Mouse (Mus musculus) MEL (cell line): ENCODE data around the gene Egfl7. TPM values are rescaled to one million over a fixed set of nuclear protein-coding genes. Genes with fewer than 3 reads are reported as not detected.

Experiments used
- DNase-seq: peaks from one replicate; pipeline ENCODE4 v3.0.0; 2011; ENCODE audit warnings: low read depth, low spot score
- H3K27ac ChIP-seq: 2 replicates; pipeline ENCODE4 v1.5.1; 2012; ENCODE audit warnings: low read depth, mild to moderate bottlenecking, control low read depth, low read length, moderate library complexity; ENCODE audit not compliant: control insufficient read depth
- H3K27me3 ChIP-seq, 2 experiments: fragments of 150-350 bp in 1 of 2; sonication (generic) in 1 of 2; 2 replicates each; pipeline ENCODE4 v1.6.1; 2012; ENCODE audit warnings: low read length in 2 of 2, mild to moderate bottlenecking in 2 of 2, improper control_type of control experiment in 1 of 2, moderate library complexity in 1 of 2; ENCODE audit not compliant: insufficient read depth in 2 of 2, control insufficient read depth in 1 of 2
- H3K36me3 ChIP-seq, 2 experiments: 2 replicates each; pipeline ENCODE4 v1.6.1; 2012 to 2014; ENCODE audit warnings: low read length in 2 of 2, improper control_type of control experiment in 1 of 2, inconsistent platforms in 1 of 2, mild to moderate bottlenecking in 1 of 2; ENCODE audit not compliant: insufficient read depth in 2 of 2, control insufficient read depth in 1 of 2
- H3K4me1 ChIP-seq, 2 experiments: fragments of 150-350 bp in 1 of 2; sonication (generic) in 1 of 2; 2 replicates each; pipeline ENCODE4 v1.6.1; 2012; ENCODE audit warnings: low read length in 2 of 2, improper control_type of control experiment in 1 of 2, mild to moderate bottlenecking in 1 of 2; ENCODE audit not compliant: insufficient read depth in 2 of 2, control insufficient read depth in 1 of 2
- H3K4me3 ChIP-seq, 2 experiments: fragments of 150-350 bp in 1 of 2; sonication (generic) in 1 of 2; 2 replicates each; pipeline ENCODE4 v1.5.1; 2012; ENCODE audit warnings: low read depth in 2 of 2, low read length in 2 of 2, mild to moderate bottlenecking in 2 of 2, moderate library complexity in 2 of 2, control low read depth in 1 of 2, improper control_type of control experiment in 1 of 2; ENCODE audit not compliant: control insufficient read depth in 1 of 2, insufficient read depth in 1 of 2
- H3K79me2 ChIP-seq: 2 replicates; pipeline ENCODE4 v1.6.1; 2012; ENCODE audit warnings: mild to moderate bottlenecking, low read length, moderate library complexity; ENCODE audit not compliant: control insufficient read depth, poor library complexity, insufficient read depth
- H3K9ac ChIP-seq: 2 replicates; pipeline ENCODE4 v1.6.1; 2012; ENCODE audit warnings: low read depth, mild to moderate bottlenecking, control low read depth, low read length, moderate library complexity; ENCODE audit not compliant: control insufficient read depth, poor library complexity, severe bottlenecking
- H3K9me3 ChIP-seq: fragments of 150-350 bp; sonication (generic); replicated peaks from 2 replicates; pipeline ENCODE4 v1.6.1; 2012; ENCODE audit warnings: mild to moderate bottlenecking, low read length, improper control_type of control experiment, moderate library complexity; ENCODE audit not compliant: insufficient read depth
- BHLHE40 ChIP-seq: IDR thresholded peaks from 2 replicates; pipeline ENCODE4 v1.6.1; 2012; ENCODE audit warnings: low read depth, mild to moderate bottlenecking, inconsistent platforms, low read length, improper control_type of control experiment, borderline replicate concordance
- CHD2 ChIP-seq: IDR thresholded peaks from 2 replicates; pipeline ENCODE4 v1.6.1; 2011; ENCODE audit warnings: low read length, improper control_type of control experiment
- CTCF ChIP-seq, 3 experiments: IDR thresholded peaks in 2 of 3; conservative IDR thresholded peaks in 1 of 3; 2 replicates each; pipeline ENCODE4 v1.5.1; 2011 to 2012; ENCODE audit warnings: low read length in 3 of 3, low read depth in 2 of 3, mild to moderate bottlenecking in 2 of 3, improper control_type of control experiment in 1 of 3, inconsistent platforms in 1 of 3, mixed read lengths in 1 of 3, moderate library complexity in 1 of 3; ENCODE audit not compliant: control insufficient read depth in 1 of 3, insufficient read depth in 1 of 3, poor library complexity in 1 of 3, severe bottlenecking in 1 of 3
- E2F4 ChIP-seq: IDR thresholded peaks from 2 replicates; pipeline ENCODE4 v1.6.1; 2011; ENCODE audit warnings: low read depth, low read length, improper control_type of control experiment, borderline replicate concordance
- ELF1 ChIP-seq: IDR thresholded peaks from 2 replicates; pipeline ENCODE4 v1.6.1; 2014; ENCODE audit warnings: low read depth, mild to moderate bottlenecking, inconsistent platforms, low read length, improper control_type of control experiment, moderate library complexity
- EP300 ChIP-seq, 2 experiments: IDR thresholded peaks; 2 replicates each; pipeline ENCODE4 v1.6.1; 2011; ENCODE audit warnings: improper control_type of control experiment in 2 of 2, low read length in 2 of 2, low read depth in 1 of 2, mild to moderate bottlenecking in 1 of 2
- ETS1 ChIP-seq: IDR thresholded peaks from 2 replicates; pipeline ENCODE4 v1.6.1; 2012; ENCODE audit warnings: low read depth, mild to moderate bottlenecking, inconsistent platforms, low read length, improper control_type of control experiment, moderate library complexity
- GABPA ChIP-seq: IDR thresholded peaks from 2 replicates; pipeline ENCODE4 v1.6.1; 2012; ENCODE audit warnings: low read depth, mild to moderate bottlenecking, inconsistent platforms, low read length, improper control_type of control experiment, moderate library complexity
- GATA1 ChIP-seq: IDR thresholded peaks from 2 replicates; pipeline ENCODE4 v1.6.1; 2011; ENCODE audit warnings: low read depth, low read length, improper control_type of control experiment
- HCFC1 ChIP-seq: IDR thresholded peaks from 2 replicates; pipeline ENCODE4 v1.6.1; 2012; ENCODE audit warnings: low read depth, mild to moderate bottlenecking, inconsistent platforms, low read length, improper control_type of control experiment, moderate library complexity
- JUND ChIP-seq: IDR thresholded peaks from 2 replicates; pipeline ENCODE4 v1.6.1; 2011; ENCODE audit warnings: low read depth, mild to moderate bottlenecking, improper control_type of control experiment, low read length
- KAT2A ChIP-seq: conservative IDR thresholded peaks from 2 replicates; pipeline ENCODE4 v1.6.1; 2012; ENCODE audit warnings: low read depth, low read length, improper control_type of control experiment, inconsistent platforms
- MAFK ChIP-seq: IDR thresholded peaks from 2 replicates; pipeline ENCODE4 v1.6.1; 2011; ENCODE audit warnings: low read depth, mild to moderate bottlenecking, low read length, improper control_type of control experiment, borderline replicate concordance
- MAX ChIP-seq: IDR thresholded peaks from 2 replicates; pipeline ENCODE4 v1.6.1; 2011; ENCODE audit warnings: low read length, improper control_type of control experiment
- MAZ ChIP-seq: IDR thresholded peaks from 2 replicates; pipeline ENCODE4 v1.6.1; 2012; ENCODE audit warnings: low read depth, mild to moderate bottlenecking, inconsistent platforms, low read length, improper control_type of control experiment
- MEF2A ChIP-seq: IDR thresholded peaks from 2 replicates; pipeline ENCODE4 v1.6.1; 2014; ENCODE audit warnings: low read depth, mild to moderate bottlenecking, inconsistent platforms, low read length, improper control_type of control experiment; ENCODE audit not compliant: poor library complexity, insufficient replicate concordance, severe bottlenecking; ENCODE audit errors: extremely low read depth
- MXI1 ChIP-seq: IDR thresholded peaks from 2 replicates; pipeline ENCODE4 v1.6.1; 2011; ENCODE audit warnings: mild to moderate bottlenecking, low read depth, low read length, improper control_type of control experiment
- MYB ChIP-seq: IDR thresholded peaks from 2 replicates; pipeline ENCODE4 v1.6.1; 2011; ENCODE audit warnings: mild to moderate bottlenecking, low read depth, low read length, improper control_type of control experiment
- MYC ChIP-seq: IDR thresholded peaks from 2 replicates; pipeline ENCODE4 v1.6.1; 2011; ENCODE audit warnings: low read depth, mild to moderate bottlenecking, low read length, improper control_type of control experiment, moderate library complexity
- NELFE ChIP-seq: IDR thresholded peaks from 2 replicates; pipeline ENCODE4 v1.6.1; 2011; ENCODE audit warnings: low read depth, low read length, improper control_type of control experiment
- NRF1 ChIP-seq: IDR thresholded peaks from 2 replicates; pipeline ENCODE4 v1.6.1; 2014; ENCODE audit warnings: low read depth, mild to moderate bottlenecking, inconsistent platforms, low read length, improper control_type of control experiment, moderate library complexity; ENCODE audit not compliant: poor library complexity, insufficient read depth, severe bottlenecking
- POLR2A ChIP-seq, 2 experiments: IDR thresholded peaks; 2 replicates each; pipeline ENCODE4 v1.6.1; 2011 to 2012; ENCODE audit warnings: low read length in 2 of 2, mild to moderate bottlenecking in 2 of 2, control low read depth in 1 of 2, improper control_type of control experiment in 1 of 2, low read depth in 1 of 2, moderate library complexity in 1 of 2; ENCODE audit not compliant: control insufficient read depth in 1 of 2, insufficient read depth in 1 of 2, poor library complexity in 1 of 2
- POLR2AphosphoS2 ChIP-seq: IDR thresholded peaks from 2 replicates; pipeline ENCODE4 v1.6.1; 2011; ENCODE audit warnings: low read length, improper control_type of control experiment
- POLR2AphosphoS5 ChIP-seq: IDR thresholded peaks from 2 replicates; pipeline ENCODE4 v1.6.1; 2012; ENCODE audit warnings: low read depth, borderline replicate concordance, mild to moderate bottlenecking, inconsistent platforms, low read length, moderate library complexity, mixed read lengths
- RAD21 ChIP-seq: IDR thresholded peaks from 2 replicates; pipeline ENCODE4 v1.6.1; 2011; ENCODE audit warnings: mild to moderate bottlenecking, low read depth, low read length, improper control_type of control experiment
- RCOR1 ChIP-seq: IDR thresholded peaks from 2 replicates; pipeline ENCODE4 v1.6.1; 2012; ENCODE audit warnings: low read depth, mild to moderate bottlenecking, inconsistent platforms, low read length, improper control_type of control experiment
- SIN3A ChIP-seq: IDR thresholded peaks from 2 replicates; pipeline ENCODE4 v1.6.1; 2012; ENCODE audit warnings: low read length, improper control_type of control experiment, inconsistent platforms
- SMC3 ChIP-seq: IDR thresholded peaks from 2 replicates; pipeline ENCODE4 v1.6.1; 2011; ENCODE audit warnings: low read depth, low read length, improper control_type of control experiment
- TAL1 ChIP-seq: IDR thresholded peaks from 2 replicates; pipeline ENCODE4 v1.6.1; 2012; ENCODE audit warnings: mild to moderate bottlenecking, inconsistent platforms, low read length, moderate library complexity, mixed read lengths
- TCF12 ChIP-seq: IDR thresholded peaks from 2 replicates; pipeline ENCODE4 v1.6.1; 2014; ENCODE audit warnings: low read depth, mild to moderate bottlenecking, inconsistent platforms, low read length, improper control_type of control experiment, moderate library complexity
- UBTF ChIP-seq: IDR thresholded peaks from 2 replicates; pipeline ENCODE4 v1.6.1; 2012; ENCODE audit warnings: low read depth, mild to moderate bottlenecking, inconsistent platforms, low read length, improper control_type of control experiment, moderate library complexity, borderline replicate concordance; ENCODE audit not compliant: insufficient read depth
- USF2 ChIP-seq, 2 experiments: IDR thresholded peaks; 2 replicates each; pipeline ENCODE4 v1.6.1; 2011 to 2012; ENCODE audit warnings: improper control_type of control experiment in 2 of 2, low read length in 2 of 2, borderline replicate concordance in 1 of 2, inconsistent platforms in 1 of 2, low read depth in 1 of 2, mild to moderate bottlenecking in 1 of 2; ENCODE audit not compliant: insufficient read depth in 1 of 2
- ZC3H11A ChIP-seq: IDR thresholded peaks from 2 replicates; pipeline ENCODE4 v1.6.1; 2012; ENCODE audit warnings: low read depth, mild to moderate bottlenecking, inconsistent platforms, low read length, improper control_type of control experiment
- ZKSCAN1 ChIP-seq: IDR thresholded peaks from 2 replicates; pipeline ENCODE4 v1.6.1; 2012; ENCODE audit warnings: low read depth, mild to moderate bottlenecking, inconsistent platforms, low read length, improper control_type of control experiment, moderate library complexity
- ZMIZ1 ChIP-seq: IDR thresholded peaks from 2 replicates; pipeline ENCODE4 v1.6.1; 2012; ENCODE audit warnings: low read depth, mild to moderate bottlenecking, inconsistent platforms, low read length, improper control_type of control experiment, moderate library complexity
- polyA plus RNA-seq, 2 experiments: library from polyadenylated mRNA; stranded (reverse) in 1 of 2; unstranded in 1 of 2; fragments of >175 nt in 1 of 2; fragments of >200 nt in 1 of 2; gene quantifications; 2 replicates each; pipeline versions ENCODE4 v1.2.1 to v1.2.4; 2012; ENCODE audit warnings: low replicate concordance in 2 of 2, low read depth in 1 of 2; ENCODE audit not compliant: insufficient read length in 2 of 2, insufficient read depth in 1 of 2, missing spikeins in 1 of 2
- total RNA-seq: library from RNA; depleted of rRNA; stranded (reverse); fragments of 300-350 nt; gene quantifications from 2 replicates; pipeline ENCODE4 v1.2.3, GENCODE M21; 2012

The Egfl7 gene
- total and polyA plus RNA-seq, 3 experiments: 73.9 to 125 TPM; not detected in 1

- peak; percentile 64 for DNase-seq
- TF ChIP-seq CTCF (IDR thresholded peaks at IDR 0.05 in 2 of 3, conservative IDR thresholded peaks at IDR 0.05 in 1 of 3; ENCODE audit: control insufficient read depth in 1 of 3, insufficient read depth in 1 of 3, low read depth in 2 of 3, low read length in 3 of 3, poor library complexity in 1 of 3, severe bottlenecking in 1 of 3): no peak
- no peak for TF ChIP-seq GABPA
- TF ChIP-seq ZKSCAN1: no peak
- TF ChIP-seq HCFC1: no peak
- no peak for TF ChIP-seq BHLHE40
- TF ChIP-seq RAD21: no peak
- TF ChIP-seq E2F4: no peak
- no peak; the same call in 1 of the 2 replicates for TF ChIP-seq SMC3
- no peak for TF ChIP-seq MAZ
- no peak for TF ChIP-seq MAX
- peak; percentile 14 for TF ChIP-seq NELFE
- no peak for TF ChIP-seq RCOR1
- TF ChIP-seq MYB: 0 out of 2 replicates have a peak, but pooled peaks have one; percentile 49
- TF ChIP-seq POLR2AphosphoS5: 0 out of 2 replicates have a peak, but pooled peaks have one; percentile 1
- no peak for TF ChIP-seq MEF2A
- TF ChIP-seq USF2 (IDR thresholded peaks at IDR 0.05; ENCODE audit: borderline replicate concordance in 1 of 2, insufficient read depth in 1 of 2, low read depth in 1 of 2, low read length in 2 of 2): no peak
- no peak for TF ChIP-seq EP300 (IDR thresholded peaks at IDR 0.05; ENCODE audit: low read depth in 1 of 2, low read length in 2 of 2)
- no peak for TF ChIP-seq ZC3H11A
- no peak for TF ChIP-seq ELF1
- TF ChIP-seq POLR2AphosphoS2: peak; percentile 50
- no peak for TF ChIP-seq SIN3A
- 0 out of 2 replicates have a peak, but pooled peaks have one; percentile 6 for TF ChIP-seq CHD2
- TF ChIP-seq MXI1: no peak
- no peak for TF ChIP-seq ETS1
- no peak for TF ChIP-seq MAFK
- no peak for TF ChIP-seq NRF1
- TF ChIP-seq TAL1: no peak
- peak; percentile 10; the same call in 1 of the 2 replicates for TF ChIP-seq MYC
- TF ChIP-seq GATA1: no peak
- no peak for TF ChIP-seq JUND
- TF ChIP-seq ZMIZ1: peak; percentile 22; the same call in 1 of the 2 replicates
- TF ChIP-seq POLR2A (IDR thresholded peaks at IDR 0.05; ENCODE audit: control insufficient read depth in 1 of 2, insufficient read depth in 1 of 2, low read depth in 1 of 2, low read length in 2 of 2, poor library complexity in 1 of 2): peak; percentile 12 to 48; a peak in 3 of 4 replicates
- no peak for TF ChIP-seq TCF12
- TF ChIP-seq UBTF: no peak
- no peak for TF ChIP-seq KAT2A
These were observed 55.9 kb downstream of the Egfl7 start for GRCm38 (mm10) chr2:26635489-26636324.

More at GRCm38 (mm10) chr2:26635489-26636324, 55.9 kb downstream of the Egfl7 start:
- Histone ChIP-seq H3K9me3 (no peaks in the 10 kb centered on the region), H3K79me2 (peaks cover 25% of the 10 kb centered on the region), H3K27ac (no peak overlapping the region), H3K36me3 (peaks cover 14 to 17% of the 10 kb centered on the region in 2 experiments), H3K4me3 (no peak overlapping the region), H3K27me3 (no peaks in the 10 kb centered on the region), H3K9ac (no peak overlapping the region), H3K4me1 (peaks cover 0 to 12% of the 10 kb centered on the region in 2 experiments; a peak in 2 of 4 replicates)
